Mouse (Mus musculus) heart, adult 2 months (tissue): ENCODE measurements at regions not wholly inside any gene's neighbourhood (a gene's known extent, or its start where the extent isn't known, plus 50 kb on each side); places are given as distances from the start of the nearest gene placed in this dataset.

Source experiments
- CTCF ChIP-seq: fragments of 200-600 bp; IDR thresholded peaks from 2 replicates; pipeline ENCODE4 v1.8.1; 2022; ENCODE audit warnings: antibody characterized with exemption, mild to moderate bottlenecking, moderate library complexity
- EP300 ChIP-seq: fragments of 200-500 bp; IDR thresholded peaks from 2 replicates; pipeline ENCODE4 v1.6.1; 2011; ENCODE audit warnings: low read depth, low read length, control low read depth; ENCODE audit not compliant: insufficient read depth
- POLR2A ChIP-seq: fragments of 200-500 bp; IDR thresholded peaks from 2 replicates; pipeline ENCODE4 v1.6.1; 2011; ENCODE audit warnings: mild to moderate bottlenecking, low read depth, low read length, control low read depth; ENCODE audit not compliant: insufficient read depth

GRCm38 (mm10) chr14:24579153-24579795, 92.3 kb downstream of the Rps24 start:
- TF ChIP-seq CTCF (no peak), EP300 (no peak), POLR2A (no peak)
